Mouse (Mus musculus) frontal cortex, postnatal 25 days (tissue): ENCODE measurements around the gene Rel.
A peak's percentile ranks its signal among the peaks of the same experiment; 100 is the strongest.
"Not testable (repeated sequence)": the region's sequence is repeated elsewhere in the genome, so short reads cannot be mapped to it uniquely, and the experiment has no call there.

Source experiments
- DNase-seq, 2 experiments: peaks; one replicate each; pipeline ENCODE4 v3.0.0; 2022; ENCODE audit warnings: low spot score in 2 of 2

The Rel gene

DNA sequence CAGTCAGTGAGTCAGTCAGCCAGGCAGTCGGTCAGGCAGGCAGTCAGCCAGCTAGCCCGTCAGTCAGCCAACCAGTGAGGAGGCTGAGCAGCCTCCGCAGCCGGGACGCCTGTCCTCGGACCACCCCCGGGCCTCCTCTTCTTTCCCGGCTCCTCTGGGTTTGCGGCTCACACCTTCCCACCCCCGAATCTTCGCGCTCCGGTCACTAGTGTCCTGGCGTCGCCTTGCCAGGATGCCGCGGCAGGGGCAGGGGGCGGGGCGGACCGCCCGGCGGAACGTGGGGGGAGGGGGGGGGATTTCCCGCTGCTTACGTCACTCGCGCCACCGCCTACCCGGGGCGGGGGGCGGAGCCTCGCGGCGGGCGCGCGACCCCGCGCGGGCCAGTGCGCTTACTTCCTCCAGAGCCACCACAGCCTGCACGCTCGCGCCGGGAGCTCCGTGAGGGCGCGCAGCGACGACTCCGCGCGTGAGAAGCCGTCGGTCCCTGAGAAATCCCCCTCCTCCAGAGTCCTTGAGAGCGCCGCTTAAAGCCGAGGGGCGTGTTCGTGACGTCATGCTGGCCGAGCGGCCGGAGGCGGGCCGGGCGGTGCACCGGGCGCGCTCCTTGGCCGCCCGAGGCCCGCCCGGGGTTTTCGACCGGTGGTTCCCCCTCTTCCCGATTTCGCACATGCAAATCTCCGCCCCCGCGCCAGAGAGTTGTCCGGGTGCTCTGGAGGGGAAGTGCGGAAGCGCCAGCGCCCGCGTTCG, at the start of gene Rel:
Gene Rel, minus strand, starts transcription at position 211 of the 747 bp plus-strand sequence.
- DNase-seq, result peak; percentile 81 to 84

DNA sequence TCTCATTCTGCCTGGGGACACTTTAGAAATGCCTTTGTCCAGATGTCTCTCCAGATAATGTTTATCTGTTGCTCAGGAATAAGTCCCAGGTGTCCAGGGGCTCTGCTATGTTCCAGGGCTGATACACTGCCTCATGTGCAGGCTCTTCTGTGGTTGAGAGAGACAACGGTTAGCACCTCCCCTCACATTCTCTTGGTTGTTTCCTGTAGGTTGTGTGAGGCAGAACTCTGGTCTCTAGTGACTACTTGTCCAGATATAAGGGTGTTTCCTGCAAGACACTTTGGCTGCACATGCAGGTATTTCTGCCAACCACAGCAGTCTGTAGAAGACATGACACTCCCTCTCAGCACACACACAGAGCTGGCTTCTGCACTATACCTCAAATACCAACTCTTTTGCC, 48.0 kb upstream of the Rel start:
- DNase-seq, result no peak

DNA sequence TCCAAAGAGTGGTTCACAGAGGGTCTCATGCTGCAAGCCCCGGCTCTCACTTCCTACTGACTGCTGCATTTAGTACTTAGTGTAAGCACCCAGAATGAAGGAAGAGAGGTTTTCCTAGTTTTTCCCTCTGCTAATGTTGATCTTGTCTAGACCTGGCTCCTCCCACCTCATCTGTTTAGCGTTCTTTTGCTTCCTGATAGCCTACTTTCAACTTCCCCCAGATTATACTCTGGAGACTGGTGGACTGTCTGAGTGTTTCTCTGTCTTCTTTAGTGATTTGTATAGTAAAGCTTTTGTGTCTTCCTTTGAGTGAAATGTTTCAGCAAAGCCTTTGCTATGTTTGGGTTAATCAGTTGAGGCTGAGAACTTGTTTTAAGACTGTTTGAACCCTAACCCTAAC, 40.0 kb upstream of the Rel start:
- DNase-seq, result no peak

DNA sequence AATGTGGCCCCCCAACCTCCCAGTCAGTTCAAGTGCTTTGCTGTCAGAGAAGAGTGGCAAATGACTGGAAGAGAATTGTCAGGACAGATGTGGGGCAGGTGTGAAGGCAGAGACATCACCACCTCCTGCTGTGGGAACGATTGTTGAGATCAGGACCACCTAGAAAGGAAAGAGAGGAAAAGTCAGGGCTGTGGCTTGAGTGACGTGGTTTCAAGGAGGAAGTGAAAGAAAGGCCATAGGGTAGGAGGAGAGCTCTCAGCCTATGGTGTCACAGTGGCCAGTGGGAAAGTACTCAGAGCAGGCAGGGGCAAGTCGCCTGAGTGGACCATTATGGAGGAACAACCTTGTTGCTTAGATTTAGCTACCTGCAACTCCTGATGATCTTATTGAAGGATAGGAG, 34.9 kb upstream of the Rel start:
- DNase-seq, result no peak

DNA sequence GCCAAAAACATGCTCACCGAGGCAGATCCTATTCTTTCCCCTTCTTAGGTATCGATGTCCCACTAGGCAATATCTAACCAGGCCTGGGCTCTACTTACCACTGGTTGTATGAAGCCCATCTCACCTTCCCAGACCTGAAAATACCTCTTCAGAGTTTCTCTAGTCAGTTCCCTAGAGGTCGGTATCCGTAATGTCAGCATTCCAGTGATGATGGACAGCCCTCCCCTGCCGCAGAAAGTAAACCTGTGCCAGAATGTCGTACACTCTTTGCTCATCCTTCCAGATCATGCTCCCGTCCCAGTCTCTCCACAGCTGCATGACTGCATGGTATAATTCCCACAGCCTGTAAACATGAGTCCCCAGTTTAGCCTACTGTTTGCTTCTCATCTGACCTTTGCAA, 32.4 kb upstream of the Rel start:
- DNase-seq, result no peak

DNA sequence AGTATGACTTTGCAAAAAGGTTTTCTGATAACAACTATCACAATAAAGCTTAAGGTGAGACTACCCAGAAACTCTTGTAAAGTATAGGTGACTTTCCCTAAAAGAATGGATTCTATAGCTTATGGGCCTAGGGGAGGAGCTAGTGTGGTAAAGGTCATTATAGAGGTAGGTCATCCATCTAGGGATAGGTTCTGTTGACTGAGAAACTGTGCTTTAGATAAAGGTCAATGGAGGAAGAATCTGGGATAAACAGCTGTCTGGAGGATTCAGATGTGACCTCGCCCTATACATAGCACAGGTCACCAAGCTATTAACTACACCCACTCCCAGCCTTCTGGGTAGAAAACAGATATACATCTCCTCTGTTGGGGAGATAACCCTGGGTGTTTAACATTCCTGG, 31.5 kb upstream of the Rel start:
- no peak for DNase-seq

DNA sequence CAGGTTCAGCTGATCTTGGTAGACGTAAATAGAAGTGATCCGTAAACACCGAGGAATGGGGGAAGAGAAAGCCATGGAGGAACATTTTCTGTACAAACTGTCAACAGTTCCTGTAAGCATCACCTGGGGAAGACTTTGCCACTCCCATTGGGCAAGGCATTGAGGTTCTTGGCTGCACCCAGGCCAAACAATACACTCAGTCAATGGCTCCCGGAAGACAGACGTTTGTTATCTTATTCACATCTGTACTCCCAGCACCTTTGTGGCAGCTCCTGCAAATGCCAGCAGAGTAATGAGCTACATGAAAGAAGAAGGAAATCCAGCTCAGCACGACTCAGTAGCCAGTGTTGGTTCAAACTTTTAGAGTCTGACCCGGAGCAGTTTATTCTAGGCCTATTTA, 31.1 kb upstream of the Rel start:
- no peak for DNase-seq

DNA sequence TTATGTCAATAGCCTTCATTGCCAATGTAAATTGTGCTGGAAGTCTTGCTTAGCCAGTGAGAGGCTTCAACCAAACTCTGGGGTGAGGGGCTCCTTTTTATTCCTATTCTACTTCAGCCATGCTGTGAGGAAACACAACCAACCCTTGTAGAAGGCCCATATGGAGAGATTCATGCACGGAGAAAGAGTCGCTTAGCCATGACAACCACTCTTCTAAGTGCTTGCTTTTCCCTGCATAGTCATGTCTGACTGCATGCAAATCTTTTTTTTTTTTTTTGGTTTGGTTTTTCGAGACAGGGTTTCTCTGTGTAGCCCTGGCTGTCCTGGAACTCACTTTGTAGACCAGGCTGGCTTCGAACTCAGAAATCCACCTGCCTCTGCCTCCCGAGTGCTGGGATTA, 12.9 kb upstream of the Rel start:
- not testable (repeated sequence) for DNase-seq

DNA sequence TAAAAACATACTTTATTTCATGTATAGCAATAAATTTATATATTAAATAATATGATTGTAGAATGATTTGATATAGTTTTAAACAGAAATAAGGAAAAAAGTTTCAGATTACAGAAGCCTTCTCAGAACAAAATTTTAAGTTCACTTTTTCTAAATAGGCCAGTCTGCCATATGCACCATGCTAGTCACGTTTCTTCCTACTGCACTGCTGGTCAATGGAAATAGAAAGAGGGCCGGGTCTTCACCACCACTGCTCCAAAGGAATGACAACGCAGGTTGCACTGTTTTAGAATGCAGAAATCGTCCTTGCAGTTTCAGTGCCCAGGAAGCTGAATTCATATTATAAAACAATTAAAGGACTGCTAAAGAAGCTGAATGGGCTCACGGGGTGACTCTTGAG, 12.3 kb upstream of the Rel start:
- no peak for DNase-seq

DNA sequence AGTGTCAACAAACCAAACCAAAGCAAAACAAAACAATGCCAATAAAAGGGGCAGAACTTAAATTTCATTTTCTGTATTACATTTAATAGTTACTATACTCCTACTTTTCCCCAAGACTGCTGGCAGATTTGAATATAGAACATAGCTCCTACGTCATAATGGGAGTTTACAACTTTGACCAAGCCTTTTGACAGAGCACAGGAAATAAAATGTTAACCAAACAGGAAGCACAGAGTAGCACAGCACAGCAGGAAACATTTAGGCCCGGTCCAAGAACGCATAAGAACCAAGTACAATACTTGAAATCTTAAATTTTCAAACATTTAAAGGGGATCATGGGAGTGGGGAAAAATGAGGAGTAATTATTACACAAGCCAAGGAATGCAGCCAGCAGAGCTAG, 11.3 kb upstream of the Rel start:
- DNase-seq, result no peak

DNA sequence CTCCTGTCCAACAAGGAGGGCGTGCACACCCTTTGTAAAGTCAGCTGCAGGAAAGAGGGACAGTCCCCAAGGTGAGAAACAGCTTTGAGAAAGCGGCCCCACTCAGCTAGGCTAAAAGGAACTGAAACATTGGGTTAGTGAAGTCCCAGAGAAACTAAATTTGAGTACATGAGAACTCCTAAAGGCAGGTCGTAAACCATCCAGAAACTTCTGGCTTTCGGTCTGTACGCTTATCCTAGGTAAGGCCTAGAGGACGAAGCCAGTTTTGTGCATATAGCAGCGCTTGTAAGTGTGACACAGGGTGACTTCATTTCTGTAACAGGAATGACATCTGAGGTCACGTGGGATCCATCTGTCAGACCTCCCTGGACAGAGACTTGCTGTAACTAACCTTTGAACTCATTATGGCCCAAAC, 8.0 kb upstream of the Rel start:
- DNase-seq, result no peak

DNA sequence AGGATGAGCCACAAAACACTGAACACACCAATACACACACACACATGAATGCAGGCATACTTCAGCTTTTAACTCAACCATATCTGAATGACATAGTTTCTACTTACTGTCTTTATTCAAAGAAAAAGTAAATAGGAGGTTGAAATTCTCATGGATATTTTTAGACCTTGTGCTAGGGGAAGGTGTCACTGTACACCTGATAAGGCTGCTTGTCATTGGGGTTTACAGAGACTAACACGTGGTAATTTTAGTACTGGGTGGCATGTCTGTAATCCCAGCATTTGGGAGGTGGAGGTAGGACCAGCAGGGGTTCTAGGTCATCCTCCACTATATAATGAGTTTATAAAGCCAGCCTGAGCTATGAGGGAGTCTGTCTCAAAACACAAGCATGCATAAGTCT, 1.7 kb upstream of the Rel start:
- no peak for DNase-seq

DNA sequence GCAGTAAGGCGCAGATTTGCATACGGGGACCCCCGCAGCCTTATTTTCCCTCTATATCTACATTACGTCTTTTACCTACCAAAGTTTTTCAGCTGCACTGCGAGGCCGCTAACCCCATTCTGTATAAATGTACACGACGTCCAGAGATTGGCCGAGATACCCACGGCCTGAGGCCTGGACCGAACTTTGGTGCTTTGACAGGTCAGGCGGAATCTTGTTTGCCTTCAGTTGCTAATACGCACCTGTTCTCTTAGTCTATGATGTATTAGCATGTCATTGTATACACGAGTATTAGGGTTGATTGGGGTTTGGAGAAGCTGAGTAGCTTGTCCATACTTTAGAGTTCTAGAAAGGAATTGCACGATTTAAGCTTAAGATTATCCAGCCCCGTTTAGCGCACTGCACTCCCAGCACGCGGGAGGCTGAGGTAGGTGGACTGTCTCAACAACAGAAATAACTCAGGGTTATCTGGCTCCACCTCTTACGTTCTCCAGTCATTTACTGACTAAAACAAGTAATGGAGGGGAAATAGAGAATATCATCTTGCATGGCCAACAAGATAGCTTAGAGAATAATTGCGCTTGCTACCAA, 832 bp upstream of the Rel start:
- DNase-seq, result no peak

DNA sequence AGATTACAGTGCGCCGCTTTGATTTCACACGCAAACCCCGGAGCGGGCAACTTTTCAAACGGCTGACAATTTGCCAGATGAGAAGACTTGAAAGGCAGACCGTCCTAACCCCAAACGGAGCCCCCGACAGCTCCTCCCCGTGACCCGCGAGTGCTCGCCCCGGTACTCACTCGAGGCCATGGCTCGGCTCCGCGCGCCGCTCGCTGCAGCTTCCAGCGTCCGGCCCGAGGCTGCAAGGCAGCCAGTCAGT, 335 bp downstream of the Rel start:
- DNase-seq, result no peak

DNA sequence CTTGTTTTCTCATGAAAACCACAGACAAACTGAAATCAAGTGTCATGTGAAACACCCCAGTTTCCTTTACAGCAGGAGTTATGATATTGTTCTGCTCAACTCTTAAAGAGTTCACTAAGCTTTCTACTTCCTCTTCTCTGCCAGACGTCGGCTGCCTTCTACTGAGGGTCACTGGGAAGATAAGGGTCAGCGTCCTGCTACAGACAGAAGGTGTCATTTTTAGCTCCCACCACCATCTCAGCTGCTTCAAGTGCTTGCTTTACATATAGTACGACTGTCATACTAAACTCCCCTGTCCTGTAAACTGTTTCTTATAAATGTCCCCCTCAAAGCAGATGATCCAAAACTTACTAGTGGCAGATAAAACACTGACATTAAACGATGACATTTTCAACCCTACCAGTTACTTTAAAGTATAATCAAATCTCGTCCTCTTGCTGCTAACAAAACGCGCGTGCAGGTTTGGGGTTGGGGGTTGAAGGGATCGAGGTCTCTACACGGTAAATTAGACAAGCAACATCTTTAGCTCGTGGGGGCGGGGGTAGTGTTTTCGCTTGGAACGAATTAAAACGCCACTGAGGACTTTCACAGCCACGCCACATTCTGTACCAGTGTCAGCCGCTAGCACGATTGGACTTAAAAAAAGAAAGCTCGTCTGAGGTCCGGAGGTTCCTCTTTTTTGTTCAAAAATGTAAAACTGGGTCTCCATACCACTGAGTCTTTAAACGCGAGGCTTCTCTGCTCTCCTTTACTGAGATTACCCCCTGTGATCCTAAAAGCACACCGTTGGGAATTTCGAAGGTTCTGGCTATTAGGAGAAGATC, 872 bp downstream of the Rel start:
- peak; percentile 6 to 10 for DNase-seq

DNA sequence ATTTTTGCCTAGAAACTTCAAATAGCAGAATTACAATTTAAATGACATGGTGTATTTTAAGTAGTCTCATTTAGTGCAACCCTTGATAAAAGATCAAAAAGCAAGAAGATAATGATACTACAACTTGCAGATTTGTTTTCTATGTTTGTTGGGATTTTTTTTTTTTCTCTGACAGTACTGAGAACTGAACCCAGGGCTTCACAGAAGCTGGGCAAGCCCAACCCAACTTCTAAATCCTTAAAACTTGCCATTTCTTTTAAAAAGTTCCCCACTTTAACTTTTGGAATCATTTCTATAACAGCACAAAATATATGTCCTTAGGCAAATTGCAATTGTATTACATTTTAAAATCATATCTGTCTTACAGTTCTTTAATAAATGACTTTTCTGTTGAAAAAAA, 1.7 kb downstream of the Rel start:
- DNase-seq, result no peak

DNA sequence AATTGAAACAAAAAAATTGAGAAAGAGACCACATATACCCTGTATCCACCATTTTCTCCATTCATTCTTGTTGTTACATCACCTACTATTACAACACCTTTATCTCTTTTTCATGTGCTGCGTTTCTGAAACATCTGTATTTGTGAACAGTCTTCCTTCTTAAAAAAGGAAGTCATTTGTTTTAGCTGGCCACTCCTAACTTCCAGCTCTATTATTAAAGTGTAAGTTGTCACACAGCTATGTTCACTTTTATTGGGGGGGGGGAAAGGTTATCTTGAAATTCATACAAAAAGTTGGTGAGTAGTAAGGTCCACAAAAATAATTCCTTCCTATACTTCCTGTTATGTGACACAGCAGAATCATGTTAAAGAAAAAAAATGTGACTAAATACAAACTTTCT, 2.8 kb downstream of the Rel start:
- DNase-seq, result no peak

DNA sequence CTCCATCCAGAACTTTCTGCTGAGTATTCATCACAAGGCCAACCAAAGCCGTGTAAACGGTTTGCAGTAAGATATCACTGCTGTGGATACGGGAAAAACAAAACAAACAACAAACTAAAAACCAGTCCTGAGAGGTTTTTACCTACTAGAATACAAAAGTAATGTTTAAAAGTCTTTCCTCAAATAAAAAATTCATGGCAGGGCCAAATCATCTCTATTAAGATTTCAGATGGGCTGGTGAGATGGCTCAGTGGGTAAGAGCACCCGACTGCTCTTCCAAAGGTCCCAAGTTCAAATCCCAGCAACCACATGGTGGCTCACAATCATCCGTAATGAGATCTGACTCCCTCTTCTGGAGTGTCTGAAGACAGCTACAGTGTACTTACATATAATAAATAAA, 3.4 kb downstream of the Rel start:
- DNase-seq, result not testable (repeated sequence)

DNA sequence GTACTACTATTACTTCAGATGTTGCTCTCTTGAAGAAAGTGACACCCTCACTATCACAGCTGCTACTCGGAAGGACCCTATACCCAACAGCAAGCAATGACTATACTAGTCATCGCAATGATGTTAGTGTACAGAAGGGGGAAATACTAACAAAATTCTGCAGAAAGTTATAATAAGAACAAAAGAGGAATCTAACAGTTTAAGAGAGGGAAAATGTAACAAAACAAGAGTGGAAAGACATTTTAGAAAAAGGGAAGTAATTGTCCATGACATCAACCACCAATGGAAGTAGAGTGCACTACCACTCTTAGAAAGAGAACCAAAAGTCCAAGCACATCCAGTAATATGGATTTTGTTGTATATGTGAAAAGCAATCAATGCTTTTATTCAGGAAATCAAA, 8.1 kb downstream of the Rel start:
- DNase-seq, result no peak

DNA sequence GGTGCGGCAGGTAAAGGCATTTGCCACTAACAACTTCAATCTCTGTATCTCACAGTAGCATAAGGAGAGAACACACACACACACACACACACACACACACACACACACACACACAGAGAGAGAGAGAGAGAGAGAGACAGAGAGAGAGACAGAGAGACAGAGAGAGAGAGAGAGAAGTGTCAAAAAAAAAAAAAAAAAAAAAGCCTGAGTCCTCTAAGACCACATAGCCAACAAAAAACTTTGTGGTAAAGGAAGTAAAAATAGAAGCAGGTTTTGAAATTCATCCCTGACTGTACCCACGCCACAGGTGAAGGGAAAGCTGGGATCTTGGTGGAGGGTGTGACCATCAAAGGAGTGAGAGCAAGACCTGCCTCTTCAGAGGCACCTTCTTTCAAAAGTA, 12.6 kb downstream of the Rel start:
- no peak for DNase-seq

DNA sequence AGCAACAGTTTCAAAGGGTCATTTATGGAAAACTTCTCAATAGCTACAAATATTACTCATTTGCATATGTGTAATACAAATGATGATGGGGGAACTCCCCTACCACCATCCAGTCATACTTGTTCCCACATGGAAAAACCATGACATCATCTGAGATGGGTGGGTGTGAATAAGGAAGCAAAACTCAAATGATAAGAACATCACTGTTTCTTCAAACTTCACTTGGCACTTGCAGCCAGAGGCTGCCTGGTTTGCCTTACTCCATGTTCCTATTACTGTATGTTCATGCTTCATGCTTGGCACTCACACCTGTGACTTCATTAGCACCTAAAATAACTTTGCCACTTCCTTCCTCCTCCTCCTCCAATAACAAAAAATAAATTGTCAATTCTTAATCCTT, 16.4 kb downstream of the Rel start:
- no peak for DNase-seq

DNA sequence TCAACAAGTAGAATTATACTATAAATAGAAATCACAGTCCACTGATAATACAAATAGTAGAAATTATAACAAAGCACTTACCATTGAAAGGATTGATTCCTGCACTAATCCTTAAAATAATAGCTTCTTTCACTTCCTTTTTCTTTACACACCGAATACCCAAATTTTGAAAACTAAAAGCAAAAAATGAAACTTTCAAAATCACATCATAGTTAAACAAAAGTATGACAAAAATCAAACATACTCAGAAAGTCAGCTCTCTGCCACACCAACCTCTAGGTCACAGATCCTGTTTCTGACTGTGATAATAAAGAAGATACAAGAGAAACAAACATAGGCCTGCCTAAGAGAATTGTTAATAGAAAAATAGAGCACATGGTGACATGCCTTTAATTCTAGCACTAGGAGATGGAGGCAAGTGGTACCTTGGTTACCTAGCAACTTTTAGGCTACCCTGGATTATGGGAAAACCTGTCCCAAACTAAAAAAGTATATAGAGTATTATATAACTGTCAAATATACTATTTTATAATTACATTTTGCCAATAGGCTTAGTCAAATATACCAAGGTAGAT, 17.5 kb downstream of the Rel start:
- no peak for DNase-seq

DNA sequence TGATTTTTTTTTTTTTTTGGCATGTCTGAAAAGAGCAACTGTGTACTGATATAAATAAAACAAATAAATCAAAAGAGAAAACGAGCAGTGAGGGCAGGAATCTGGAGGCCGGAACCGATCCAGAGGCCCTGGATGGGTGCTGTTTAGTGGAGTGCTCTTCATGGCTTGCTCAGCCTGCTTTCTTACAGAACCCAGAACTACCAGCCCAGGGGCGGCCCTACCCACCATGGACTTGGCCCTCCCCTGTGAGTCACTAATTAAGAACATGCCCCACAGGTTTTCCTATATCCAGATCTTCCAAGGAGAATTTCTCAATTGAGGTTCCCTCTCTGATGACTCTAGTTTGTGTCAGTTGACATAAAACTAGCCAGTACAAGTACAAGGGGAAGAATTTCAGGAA, 24.7 kb downstream of the Rel start:
- DNase-seq, result no peak
